Mouse (Mus musculus) stomach, adult 2 months (tissue): ENCODE results near the gene Olfr916. TPM values are rescaled to one million over a fixed set of nuclear protein-coding genes. Genes with fewer than 3 reads are reported as not detected.

Experiments
- polyA plus RNA-seq: library from polyadenylated mRNA; depleted of rRNA; stranded (reverse); fragments of >200 nt; gene quantifications from 2 replicates; pipeline ENCODE4 v1.2.3, GENCODE M21; 2012; rRNA removed

Gene Olfr916
- not detected in 2 replicates for polyA plus RNA-seq

GRCm38 (mm10) chr9:38659775-38660174 is at the start of gene Olfr916:
TSS of gene Olfr916 (minus strand) at chr9:38659875.

GRCm38 (mm10) chr9:38674501-38674900 is 14.8 kb upstream of the Olfr916 start, which contains the start of gene Olfr918:
TSS of gene Olfr918 (minus strand) at chr9:38674601.

GRCm38 (mm10) chr9:38665742-38666141 is 6.1 kb upstream of the Olfr916 start, which contains the start of gene Olfr917:
TSS of gene Olfr917 (minus strand) at chr9:38665842.

Other genes with a start within 250 kb of the Olfr916 start
- not detected in 2 replicates for gene Olfr901, start 230.4 kb downstream of the Olfr916 start, polyA plus RNA-seq
- not detected in 2 replicates for gene Olfr902, start 212.2 kb downstream of the Olfr916 start, polyA plus RNA-seq
- gene Olfr904, start 196.7 kb downstream of the Olfr916 start, polyA plus RNA-seq = not detected in 2 replicates
- gene Olfr905, start 188.8 kb downstream of the Olfr916 start, polyA plus RNA-seq = not detected in 2 replicates
- gene Olfr906, start 172.8 kb downstream of the Olfr916 start, polyA plus RNA-seq = not detected in 2 replicates
- gene Olfr907, start 164.1 kb downstream of the Olfr916 start, polyA plus RNA-seq = not detected in 2 replicates
- gene Olfr911-ps1, start 138.3 kb downstream of the Olfr916 start, polyA plus RNA-seq = not detected in 2 replicates
- gene Olfr910, start 122.0 kb downstream of the Olfr916 start, polyA plus RNA-seq = not detected in 2 replicates
- gene Olfr912, start 79.7 kb downstream of the Olfr916 start, polyA plus RNA-seq = not detected in 2 replicates
- not detected in 2 replicates for gene Olfr913, start 67.1 kb downstream of the Olfr916 start, polyA plus RNA-seq
- not detected in 2 replicates for gene Olfr914, start 54.8 kb downstream of the Olfr916 start, polyA plus RNA-seq
- gene Olfr917, start 6.0 kb upstream of the Olfr916 start, polyA plus RNA-seq = not detected in 2 replicates
- not detected in 2 replicates for gene Olfr918, start 14.7 kb upstream of the Olfr916 start, polyA plus RNA-seq
- not detected in 2 replicates for gene Olfr919, start 43.8 kb upstream of the Olfr916 start, polyA plus RNA-seq
- 1.7 and 3.0 TPM in 2 replicates for gene Vwa5a, start 58.4 kb upstream of the Olfr916 start, polyA plus RNA-seq
- gene Olfr920, start 92.4 kb upstream of the Olfr916 start, polyA plus RNA-seq = not detected in 2 replicates
- gene Olfr921, start 113.2 kb upstream of the Olfr916 start, polyA plus RNA-seq = not detected in 2 replicates
- gene Olfr922, start 154.7 kb upstream of the Olfr916 start, polyA plus RNA-seq = not detected in 2 replicates
- gene Olfr923, start 166.7 kb upstream of the Olfr916 start, polyA plus RNA-seq = not detected in 2 replicates
- not detected in 2 replicates for gene Olfr924, start 184.6 kb upstream of the Olfr916 start, polyA plus RNA-seq
- gene Olfr26, start 195.2 kb upstream of the Olfr916 start, polyA plus RNA-seq = not detected in 2 replicates
- gene Olfr926, start 217.3 kb upstream of the Olfr916 start, polyA plus RNA-seq = not detected in 2 replicates